Mouse (Mus musculus): ENCODE measurements around the gene Tenm2.

DNA sequence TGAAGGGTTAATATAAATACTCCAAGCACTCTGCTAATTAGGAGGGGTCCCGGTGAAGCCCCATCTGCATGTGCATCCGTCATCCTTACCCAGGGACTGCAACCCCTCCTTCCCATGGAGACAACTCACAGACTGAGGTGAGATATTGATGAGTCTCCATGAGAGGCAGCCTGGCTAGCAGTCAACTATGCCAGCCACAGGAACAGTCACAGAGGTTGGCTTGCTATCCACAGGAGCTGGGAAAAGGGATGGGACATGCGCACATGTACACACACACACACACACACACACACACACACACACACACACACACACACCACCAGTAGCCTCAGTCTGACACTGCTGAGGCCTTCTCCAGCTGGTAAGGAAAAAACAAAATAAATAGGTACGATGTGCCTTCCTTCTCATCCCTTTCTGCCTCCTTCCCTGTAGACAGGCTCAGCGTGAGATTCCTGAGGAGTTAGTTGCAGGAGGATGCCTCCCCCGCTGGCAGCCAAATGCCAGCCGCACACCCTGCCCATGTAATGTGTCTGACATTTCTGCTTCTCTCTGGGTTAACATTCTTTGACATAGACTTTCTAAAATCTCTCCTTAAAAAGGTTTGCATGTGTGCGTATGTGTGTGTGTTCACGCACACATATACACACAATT is 740.7 kb downstream of the Tenm2 start:
- TF ChIP-seq CTCF (conservative IDR thresholded peaks at IDR 0.05; ENCODE audit: insufficient read depth, insufficient read length, low read depth, low read length) (no peak), POLR2A (IDR thresholded peaks at IDR 0.05; ENCODE audit: low read depth, low read length) (no peak)

Measured in kidney, adult 2 months (tissue).